Mouse (Mus musculus): ENCODE data around the gene Celf1. TPM values are rescaled to one million over a fixed set of nuclear protein-coding genes. Genes with fewer than 3 reads are reported as not detected.
"Not testable (repeated sequence)": the region's sequence is repeated elsewhere in the genome, so short reads cannot be mapped to it uniquely, and the experiment has no call there.

The Celf1 gene
- polyA plus RNA-seq (2015; fragmentation: Nextera tagmentation; extraction: Ambion mirVana): 98.2 and 98.3 TPM in 2 replicates

DNA sequence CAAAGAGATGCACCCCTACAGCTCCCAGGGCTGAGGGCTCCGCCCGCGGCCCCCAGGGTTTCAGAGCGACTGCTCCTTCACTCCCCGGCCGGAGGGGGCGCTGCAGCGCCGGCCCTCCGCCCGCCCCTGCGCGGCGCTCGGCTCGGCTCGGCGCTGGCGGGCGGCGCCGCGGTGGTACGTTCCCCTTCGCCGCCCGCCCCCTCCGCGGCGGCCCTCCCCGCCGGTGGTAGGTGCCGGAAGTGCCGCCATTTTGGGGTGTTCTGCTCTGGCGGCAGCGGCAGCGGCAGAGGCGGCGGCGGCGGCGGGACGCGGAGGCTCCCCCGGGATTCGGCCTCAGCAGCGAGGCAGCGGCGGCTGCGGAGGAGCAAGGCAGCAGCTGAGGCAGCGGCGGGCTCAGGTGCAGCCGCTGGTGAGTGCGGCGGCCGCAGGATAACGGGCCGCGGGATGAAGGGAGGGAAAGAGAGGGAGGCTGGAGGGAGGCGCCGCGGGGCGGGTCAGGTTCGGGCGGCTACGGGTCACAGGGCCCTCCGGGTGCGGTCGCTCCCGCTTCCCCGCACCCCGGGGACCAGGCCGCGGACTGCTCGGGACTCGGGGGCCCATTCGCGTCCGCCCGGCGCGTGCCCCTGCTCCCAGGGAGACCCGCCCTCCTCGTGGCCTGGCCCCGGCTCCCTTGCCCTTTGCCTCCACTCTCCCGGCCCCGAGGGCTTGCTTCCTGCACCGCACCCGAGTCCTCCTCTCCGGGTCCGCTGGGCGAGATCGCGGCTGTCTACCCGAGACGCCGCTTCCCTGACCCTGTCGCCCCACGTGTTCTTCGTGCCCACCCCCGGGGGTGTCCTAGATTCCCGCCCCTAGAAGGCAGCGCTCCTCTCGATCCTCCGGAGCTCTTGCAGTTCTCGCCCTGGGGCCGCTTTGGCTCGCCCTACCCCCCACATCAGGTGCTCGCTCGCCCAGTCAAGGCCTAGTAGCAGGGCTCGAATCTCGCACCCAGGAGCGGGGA lies at the start of gene Celf1:
Gene Celf1 (plus strand): TSS at position 150 of the 997 bp plus-strand sequence.
- ATAC-seq (replicated peaks; ENCODE audit: insufficient number of reproducible peaks, insufficient read depth, low FRiP score, low read depth): peak; percentile 93
- Histone ChIP-seq H3K27ac (peak within 1 kb of the TSS; percentile 97), H3K27me3 (no peaks in the 10 kb centered on the region), H3K4me3 (peak within 1 kb of the TSS; percentile 99), H3K4me2 (peak within 1 kb of the TSS; percentile 76), H3K9ac (peak within 1 kb of the TSS; percentile 98), H3K4me1 (replicated peaks) (peaks cover 29% of the 10 kb centered on the region), H3K9me3 (replicated peaks) (no peaks in the 10 kb centered on the region), H3K36me3 (no peaks in the 10 kb centered on the region)
- under 1% methylated on average over 105 of the region's 113 CpGs for WGBS

DNA sequence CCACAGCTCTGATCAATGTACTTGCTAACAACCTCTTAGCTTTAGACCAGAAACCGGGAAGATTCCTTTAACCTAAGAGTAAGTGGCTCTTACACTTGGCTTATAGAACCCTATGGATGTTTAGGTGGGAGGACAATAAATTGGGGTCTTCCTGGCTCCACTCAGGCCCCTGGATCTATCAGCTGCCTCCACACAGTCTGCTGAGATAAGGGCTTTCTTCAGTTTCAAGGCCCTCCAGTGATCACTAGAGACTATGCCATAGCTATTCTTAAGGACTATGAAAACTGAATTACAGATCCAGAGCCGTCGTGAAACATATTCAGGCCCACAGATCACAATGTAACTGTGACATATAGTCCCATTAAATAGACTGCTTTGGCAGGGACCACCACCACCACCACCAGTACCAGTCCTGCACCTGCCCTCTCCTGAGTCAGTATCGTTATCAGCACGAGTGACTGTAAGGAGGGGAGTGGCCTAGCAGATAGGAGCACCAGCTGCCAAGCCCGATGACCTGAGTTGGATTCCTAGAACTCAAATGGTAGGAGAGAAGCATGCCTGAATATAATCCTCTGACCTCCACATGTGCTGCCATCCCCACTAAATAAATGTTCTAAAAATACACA lies 46.4 kb upstream of the Celf1 start:
- Histone ChIP-seq H3K4me2 (no peak overlapping the region), H3K27me3 (peaks cover 9% of the 10 kb centered on the region), H3K4me3 (no peak overlapping the region), H3K4me1 (replicated peaks) (peaks cover 16% of the 10 kb centered on the region), H3K27ac (no peak overlapping the region; the same call in 1 of the 2 replicates), H3K36me3 (peaks cover 46% of the 10 kb centered on the region), H3K9ac (no peak overlapping the region), H3K9me3 (replicated peaks) (no peaks in the 10 kb centered on the region)
- no peak for ATAC-seq (replicated peaks; ENCODE audit: insufficient number of reproducible peaks, insufficient read depth, low FRiP score, low read depth)
- 62% methylated on average over 6 of the region's 6 CpGs for WGBS

DNA sequence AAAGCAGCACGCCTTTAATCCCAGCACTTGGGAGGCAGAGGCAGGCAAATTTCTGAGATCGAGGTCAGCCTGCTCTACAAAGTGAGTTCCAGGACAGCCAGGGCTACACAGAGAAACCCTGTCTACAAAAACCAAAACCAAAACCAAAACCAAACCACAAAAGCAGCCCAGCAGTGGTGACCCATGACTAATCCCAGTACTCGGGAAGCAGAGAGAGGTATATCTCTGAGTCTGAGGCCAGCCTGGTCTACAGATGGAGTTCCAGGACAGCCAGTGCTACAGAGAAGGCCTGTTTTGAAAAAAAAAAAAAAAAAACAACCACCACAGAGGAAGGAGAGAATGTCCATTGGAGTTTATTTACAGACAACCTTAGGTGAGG lies 45.9 kb upstream of the Celf1 start:
- not testable (repeated sequence) for H3K9me3 ChIP-seq (replicated peaks); H3K4me3 ChIP-seq; H3K27ac ChIP-seq; H3K27me3 ChIP-seq; H3K9ac ChIP-seq; ATAC-seq (replicated peaks; ENCODE audit: insufficient number of reproducible peaks, insufficient read depth, low FRiP score, low read depth); H3K4me2 ChIP-seq
- WGBS: 85% methylated on average over 3 of the region's 3 CpGs
- Histone ChIP-seq H3K36me3 (peaks cover 51% of the 10 kb centered on the region), H3K4me1 (replicated peaks) (peaks cover 13% of the 10 kb centered on the region)

DNA sequence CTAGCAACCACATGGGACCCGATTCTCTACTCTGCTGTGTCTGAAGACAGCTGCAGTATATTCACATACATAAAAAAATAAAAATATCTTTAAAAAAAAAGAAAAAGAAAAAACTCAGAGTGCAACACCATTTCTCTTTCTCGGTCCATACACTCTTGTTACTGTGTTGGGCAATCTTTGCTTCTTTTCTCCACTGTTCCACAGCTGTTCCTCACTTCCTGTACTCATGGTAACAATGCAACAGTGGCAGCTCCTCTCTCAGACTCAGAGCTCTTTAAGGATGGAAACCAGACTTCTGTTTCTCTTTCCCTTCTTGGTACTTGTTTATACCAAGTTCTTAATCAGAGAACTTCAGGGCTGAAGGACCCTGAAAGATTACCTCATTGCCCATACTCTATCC lies 36.8 kb upstream of the Celf1 start:
- Histone ChIP-seq H3K9ac (peak overlapping the region; percentile 85), H3K4me1 (replicated peaks) (peaks cover 26% of the 10 kb centered on the region), H3K4me2 (peak overlapping the region; percentile 73), H3K9me3 (replicated peaks) (no peaks in the 10 kb centered on the region), H3K4me3 (peak overlapping the region; percentile 83), H3K27me3 (no peaks in the 10 kb centered on the region), H3K27ac (peak overlapping the region; percentile 93), H3K36me3 (peaks cover 44% of the 10 kb centered on the region)
- no peak for ATAC-seq (replicated peaks; ENCODE audit: insufficient number of reproducible peaks, insufficient read depth, low FRiP score, low read depth)
- whole genome bisulfite sequencing: 74% methylated on average over 2 of the region's 2 CpGs

GRCm38 (mm10) chr2:90904076-90904855 lies 35.9 kb upstream of the Celf1 start, which contains the start of the genes Kbtbd4 and Ndufs3:
TSS of gene Kbtbd4 (plus strand) at chr2:90904740.
TSS of gene Ndufs3 (minus strand) at chr2:90904827.
- H3K27me3 ChIP-seq: no peaks in the 10 kb centered on the region
- no peaks in the 10 kb centered on the region for H3K9me3 ChIP-seq (replicated peaks)
- peak within 1 kb of the TSS; percentile 93 for H3K27ac ChIP-seq
- peak within 1 kb of the TSS; percentile 83 for H3K4me3 ChIP-seq
- H3K36me3 ChIP-seq: peaks cover 44% of the 10 kb centered on the region
- peak within 1 kb of the TSS; percentile 85 for H3K9ac ChIP-seq
- peaks cover 30% of the 10 kb centered on the region for H3K4me1 ChIP-seq (replicated peaks)
- peak within 1 kb of the TSS; percentile 73 for H3K4me2 ChIP-seq
- under 1% methylated on average over 43 of the region's 43 CpGs for WGBS
- ATAC-seq (replicated peaks; ENCODE audit: insufficient number of reproducible peaks, insufficient read depth, low FRiP score, low read depth): peak; percentile 89

- Histone ChIP-seq H3K9me3 (replicated peaks) (no peaks in the 10 kb centered on the region), H3K36me3 (peaks cover 45% of the 10 kb centered on the region), H3K4me2 (peak overlapping the region; percentile 73), H3K4me1 (replicated peaks) (peaks cover 35% of the 10 kb centered on the region), H3K9ac (peak overlapping the region; percentile 85), H3K4me3 (peak overlapping the region; percentile 83), H3K27me3 (no peaks in the 10 kb centered on the region), H3K27ac (peak overlapping the region; percentile 93)
- peak; percentile 15; the same call in 1 of the 2 replicates for ATAC-seq (replicated peaks; ENCODE audit: insufficient number of reproducible peaks, insufficient read depth, low FRiP score, low read depth)
- WGBS: 0% methylated on average over 21 of the region's 21 CpGs
Measured at GRCm38 (mm10) chr2:90904856-90905224, 35.3 kb upstream of the Celf1 start.

DNA sequence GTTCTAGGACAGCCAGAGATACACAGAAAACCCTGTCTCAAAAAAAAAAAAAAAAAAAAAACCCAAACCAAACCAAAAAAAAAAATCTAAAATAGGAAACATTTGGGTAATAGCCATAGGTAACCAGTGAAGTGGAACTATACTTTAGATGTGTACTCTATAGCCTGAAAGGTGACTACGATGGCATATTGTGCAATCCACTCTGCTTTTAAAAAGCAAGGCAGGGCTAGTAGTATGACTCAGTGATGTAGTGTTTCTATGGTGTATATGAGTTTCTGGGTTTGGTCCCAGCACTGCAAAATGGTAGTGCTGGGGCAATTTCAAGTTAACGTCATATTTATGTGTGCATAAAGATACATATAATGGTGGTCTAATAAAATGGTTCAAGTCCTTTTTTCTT lies 33.5 kb upstream of the Celf1 start:
- no peak overlapping the region for H3K4me3 ChIP-seq
- H3K4me2 ChIP-seq: no peak overlapping the region
- no peak for ATAC-seq (replicated peaks; ENCODE audit: insufficient number of reproducible peaks, insufficient read depth, low FRiP score, low read depth)
- peaks cover 37% of the 10 kb centered on the region for H3K4me1 ChIP-seq (replicated peaks)
- no peaks in the 10 kb centered on the region for H3K9me3 ChIP-seq (replicated peaks)
- WGBS: 88% methylated on average over 2 of the region's 2 CpGs
- no peaks in the 10 kb centered on the region for H3K27me3 ChIP-seq
- H3K9ac ChIP-seq: no peak overlapping the region
- peaks cover 49% of the 10 kb centered on the region for H3K36me3 ChIP-seq
- no peak overlapping the region for H3K27ac ChIP-seq

- Histone ChIP-seq H3K36me3 (peaks cover 57% of the 10 kb centered on the region), H3K27me3 (no peaks in the 10 kb centered on the region)
Measured at GRCm38 (mm10) chr2:90910861-90911260, 29.3 kb upstream of the Celf1 start.

GRCm38 (mm10) chr2:90911668-90912067 lies 28.5 kb upstream of the Celf1 start:
- 77% methylated on average over 1 of the region's 1 CpGs for WGBS
- H3K36me3 ChIP-seq: peaks cover 54% of the 10 kb centered on the region

More at GRCm38 (mm10) chr2:90910861-90911260, 29.3 kb upstream of the Celf1 start:
- Histone ChIP-seq H3K4me3 (no peak overlapping the region), H3K4me2 (no peak overlapping the region), H3K9me3 (replicated peaks) (no peaks in the 10 kb centered on the region), H3K9ac (no peak overlapping the region), H3K4me1 (replicated peaks) (peaks cover 36% of the 10 kb centered on the region), H3K27ac (no peak overlapping the region)
- WGBS: 70% methylated on average over 1 of the region's 1 CpGs
- no peak for ATAC-seq (replicated peaks; ENCODE audit: insufficient number of reproducible peaks, insufficient read depth, low FRiP score, low read depth)

DNA sequence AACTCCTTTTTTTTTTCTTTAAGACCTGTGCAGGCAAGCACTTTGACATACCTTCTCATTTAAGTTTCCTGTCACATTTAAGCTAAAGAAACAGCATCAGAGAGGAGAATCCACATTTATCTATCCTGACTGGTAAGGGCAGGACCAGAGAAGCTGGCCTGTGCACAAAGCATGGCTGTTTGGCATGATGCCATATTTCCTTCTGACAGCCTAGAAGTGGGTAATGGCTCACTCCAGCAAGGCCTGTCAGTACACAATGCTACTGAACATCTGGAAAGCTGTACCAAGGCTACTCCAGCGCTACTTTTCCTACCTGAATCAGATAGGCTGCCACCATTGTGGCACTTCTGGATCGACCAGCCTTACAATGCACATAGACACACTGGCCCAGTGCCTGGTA lies 26.5 kb upstream of the Celf1 start:
- Histone ChIP-seq H3K4me2 (no peak overlapping the region), H3K9ac (no peak overlapping the region), H3K4me1 (replicated peaks) (peaks cover 40% of the 10 kb centered on the region), H3K4me3 (no peak overlapping the region), H3K9me3 (replicated peaks) (no peaks in the 10 kb centered on the region), H3K36me3 (peaks cover 50% of the 10 kb centered on the region), H3K27ac (peak overlapping the region; percentile 58), H3K27me3 (no peaks in the 10 kb centered on the region)
- 36% methylated on average over 2 of the region's 2 CpGs for WGBS
- no peak; the same call in 1 of the 2 replicates for ATAC-seq (replicated peaks; ENCODE audit: insufficient number of reproducible peaks, insufficient read depth, low FRiP score, low read depth)

More at GRCm38 (mm10) chr2:90911668-90912067, 28.5 kb upstream of the Celf1 start:
- no peak for ATAC-seq (replicated peaks; ENCODE audit: insufficient number of reproducible peaks, insufficient read depth, low FRiP score, low read depth)
- Histone ChIP-seq H3K4me3 (no peak overlapping the region), H3K4me1 (replicated peaks) (peaks cover 39% of the 10 kb centered on the region), H3K9ac (no peak overlapping the region), H3K27me3 (no peaks in the 10 kb centered on the region), H3K9me3 (replicated peaks) (no peaks in the 10 kb centered on the region), H3K4me2 (no peak overlapping the region), H3K27ac (0 out of 2 replicates have a peak overlapping the region, but pooled peaks have one; percentile 17)
